Mouse (Mus musculus) bone marrow macrophage, adult 2 months (primary cell): ENCODE measurements around the gene Gm11562. TPM values are rescaled to one million over a fixed set of nuclear protein-coding genes. Genes with fewer than 3 reads are reported as not detected.
"Not testable (repeated sequence)": the region's sequence is repeated elsewhere in the genome, so short reads cannot be mapped to it uniquely, and the experiment has no call there.

ENCODE experiments used
- H3K27ac ChIP-seq: 2 replicates; pipeline ENCODE4 v1.5.1; 2012; ENCODE audit warnings: low read depth, low read length; ENCODE audit not compliant: insufficient read depth
- H3K4me1 ChIP-seq: 2 replicates; pipeline ENCODE4 v1.6.1; 2012; ENCODE audit warnings: low read length; ENCODE audit not compliant: control insufficient read depth, insufficient read depth
- H3K4me3 ChIP-seq: 2 replicates; pipeline ENCODE4 v1.5.1; 2012; ENCODE audit warnings: mild to moderate bottlenecking, low read length, moderate library complexity; ENCODE audit not compliant: insufficient read depth
- CTCF ChIP-seq: IDR thresholded peaks from 2 replicates; pipeline ENCODE4 v1.5.1; 2012; ENCODE audit warnings: low read depth, mild to moderate bottlenecking, low read length, moderate library complexity
- POLR2A ChIP-seq: IDR thresholded peaks from 2 replicates; pipeline ENCODE4 v1.6.1; 2012; ENCODE audit warnings: mild to moderate bottlenecking, low read depth, low read length, borderline replicate concordance
- polyA plus RNA-seq: library from polyadenylated mRNA; stranded (reverse); fragments of >200 nt; gene quantifications from 2 replicates; pipeline ENCODE4 v1.2.4, GENCODE M21; 2012; ENCODE audit not compliant: missing spikeins, insufficient read depth, insufficient read length

Gene Gm11562
- polyA plus RNA-seq: not detected in 2 replicates

DNA sequence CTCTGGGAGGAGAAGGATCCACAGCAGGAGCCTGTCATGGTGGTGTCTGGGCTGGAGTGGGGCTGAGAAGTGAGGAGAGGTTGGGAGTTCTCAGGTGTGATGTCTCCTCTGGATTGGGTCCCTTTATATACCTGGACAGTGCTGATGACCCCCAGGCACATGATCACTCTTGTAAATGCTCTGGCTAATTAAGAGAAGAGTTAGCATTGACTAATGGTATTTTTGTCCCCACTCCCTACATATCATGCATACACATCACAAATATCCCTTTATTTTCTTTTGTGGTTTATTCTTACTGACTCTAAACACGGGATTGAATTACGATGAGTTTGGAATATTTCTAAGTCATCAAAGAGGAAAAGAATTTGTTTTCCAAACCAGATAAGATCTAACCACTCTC lies at the start of gene Gm11562:
TSS of gene Gm11562 (minus strand) at position 101 of the 400 bp plus-strand sequence.
- H3K4me1 ChIP-seq: no peaks in the 10 kb centered on the region
- no peak within 1 kb of the TSS for H3K27ac ChIP-seq
- TF ChIP-seq CTCF: no peak
- TF ChIP-seq POLR2A: no peak
- no peak within 1 kb of the TSS for H3K4me3 ChIP-seq

GRCm38 (mm10) chr11:99665860-99666259 lies 45.6 kb upstream of the Gm11562 start, which contains the start of gene Krtap4-6:
Gene Krtap4-6 (minus strand): TSS chr11:99665960.
- Histone ChIP-seq H3K27ac (no peak within 1 kb of the TSS), H3K4me3 (no peak within 1 kb of the TSS), H3K4me1 (no peaks in the 10 kb centered on the region)
- TF ChIP-seq POLR2A (no peak), CTCF (no peak)

DNA sequence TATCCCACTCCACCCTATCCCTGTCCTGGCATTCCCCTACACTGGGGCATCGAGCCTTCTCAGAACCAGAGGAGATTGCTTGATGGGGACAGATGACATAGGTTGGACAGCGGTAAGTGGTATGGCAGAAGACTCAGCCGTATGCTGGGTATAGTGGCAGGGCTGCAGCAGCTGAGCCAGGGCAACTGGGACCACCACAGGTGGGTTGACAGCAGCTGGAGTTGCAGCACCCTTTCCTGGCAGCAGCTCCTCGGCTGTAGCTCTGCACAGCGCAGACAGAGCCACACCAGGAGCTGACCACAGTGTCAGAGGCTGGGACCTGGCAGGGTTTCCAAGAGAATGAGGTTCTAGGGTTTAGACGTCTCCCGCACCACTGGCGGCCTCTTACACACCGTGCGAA lies 42.6 kb upstream of the Gm11562 start:
- H3K27ac ChIP-seq: no peak overlapping the region
- no peaks in the 10 kb centered on the region for H3K4me1 ChIP-seq
- H3K4me3 ChIP-seq: no peak overlapping the region
- TF ChIP-seq POLR2A: no peak
- TF ChIP-seq CTCF: no peak

DNA sequence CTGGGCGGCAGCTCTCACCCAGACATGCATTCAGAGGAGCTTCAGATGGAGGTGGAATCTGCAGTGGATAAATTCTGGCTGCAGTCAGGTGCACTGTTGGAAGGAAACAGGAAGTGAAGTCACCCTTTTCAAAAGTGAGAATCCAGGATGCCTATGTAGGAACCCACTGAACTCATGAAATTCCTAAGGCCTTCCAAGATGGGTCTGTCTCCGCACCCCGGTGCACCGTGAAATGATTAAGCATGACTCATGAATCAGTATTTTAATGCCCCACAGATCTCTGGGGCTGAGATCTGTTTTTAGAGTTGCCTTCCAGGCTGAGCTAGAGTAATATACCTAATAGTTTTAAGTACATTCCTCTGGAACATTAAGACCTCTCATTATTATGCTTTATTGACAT lies 39.0 kb upstream of the Gm11562 start:
- Histone ChIP-seq H3K27ac (no peak overlapping the region), H3K4me1 (no peaks in the 10 kb centered on the region), H3K4me3 (no peak overlapping the region)
- TF ChIP-seq POLR2A: no peak

DNA sequence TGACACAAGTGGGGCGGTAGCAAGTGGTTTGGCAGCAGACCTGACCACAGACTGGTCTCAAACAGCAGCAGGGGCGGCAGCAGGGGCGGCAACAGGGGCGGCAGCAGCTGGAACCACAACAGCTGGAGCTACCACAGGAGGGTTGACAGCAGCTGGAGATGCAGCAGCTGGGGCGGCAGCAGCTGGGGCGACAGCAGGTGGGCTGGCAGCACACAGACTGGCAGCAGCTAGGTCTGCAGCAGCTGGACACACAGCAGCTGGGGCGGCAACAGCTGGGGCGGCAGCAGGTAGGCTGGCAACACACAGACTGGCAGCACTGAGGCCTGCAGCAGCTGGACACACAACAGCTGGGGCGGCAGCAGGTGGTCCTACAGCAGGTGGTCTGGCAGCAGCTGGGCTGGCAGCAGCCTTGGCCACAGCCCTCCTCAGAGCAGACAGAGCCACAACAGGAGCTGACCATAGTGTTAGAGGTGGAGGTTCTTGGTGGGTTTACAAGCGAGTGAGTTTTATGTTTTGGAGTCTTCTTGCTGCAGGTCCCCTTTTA lies 38.3 kb upstream of the Gm11562 start, which contains the start of gene Gm11563:
TSS of gene Gm11563 (minus strand) at position 494 of the 544 bp plus-strand sequence.
- not testable (repeated sequence) for H3K4me3 ChIP-seq, H3K27ac ChIP-seq, H3K4me1 ChIP-seq

GRCm38 (mm10) chr11:99657051-99657450 lies 36.8 kb upstream of the Gm11562 start:
- no peak overlapping the region for H3K4me3 ChIP-seq
- H3K27ac ChIP-seq: no peak overlapping the region
- no peaks in the 10 kb centered on the region for H3K4me1 ChIP-seq
- TF ChIP-seq CTCF: no peak

DNA sequence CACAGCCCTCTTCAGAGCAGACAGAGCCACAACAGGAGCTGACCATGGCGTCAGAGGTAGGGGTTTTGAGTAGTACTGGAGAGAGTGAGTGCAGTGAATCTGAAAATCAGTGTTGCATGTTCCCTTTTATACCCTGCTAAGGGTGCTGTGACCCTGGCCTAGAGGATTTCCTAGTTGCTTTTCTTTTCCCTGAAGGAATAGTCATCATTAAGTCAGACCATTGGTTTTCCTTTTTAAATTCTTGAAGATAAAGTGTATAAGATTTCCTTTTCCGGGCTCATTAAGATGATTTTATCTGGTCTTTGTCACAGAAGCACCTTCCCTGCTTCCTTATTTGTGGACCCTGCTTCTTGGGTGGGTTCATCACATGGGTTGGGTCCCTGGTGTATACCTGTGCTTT lies 29.9 kb upstream of the Gm11562 start, which contains the start of gene Gm11555:
TSS of gene Gm11555 (minus strand) at position 101 of the 400 bp plus-strand sequence.
- H3K4me3 ChIP-seq: no peak within 1 kb of the TSS
- no peaks in the 10 kb centered on the region for H3K4me1 ChIP-seq
- no peak within 1 kb of the TSS for H3K27ac ChIP-seq
- TF ChIP-seq CTCF: no peak
- no peak for TF ChIP-seq POLR2A

GRCm38 (mm10) chr11:99646444-99646843 lies 26.2 kb upstream of the Gm11562 start:
- Histone ChIP-seq H3K27ac (no peak overlapping the region), H3K4me1 (no peaks in the 10 kb centered on the region), H3K4me3 (no peak overlapping the region)
- TF ChIP-seq CTCF: no peak
- no peak for TF ChIP-seq POLR2A

- Histone ChIP-seq H3K27ac (no peak overlapping the region), H3K4me3 (no peak overlapping the region), H3K4me1 (no peaks in the 10 kb centered on the region)
- TF ChIP-seq POLR2A: no peak
- TF ChIP-seq CTCF: no peak
These were observed 24.1 kb upstream of the Gm11562 start for GRCm38 (mm10) chr11:99644351-99644750.

GRCm38 (mm10) chr11:99643635-99644139 lies 23.5 kb upstream of the Gm11562 start, which contains the start of gene Krtap4-7:
Gene Krtap4-7 (minus strand): TSS chr11:99644089.
- H3K27ac ChIP-seq, H3K4me3 ChIP-seq, H3K4me1 ChIP-seq: not testable (repeated sequence)

DNA sequence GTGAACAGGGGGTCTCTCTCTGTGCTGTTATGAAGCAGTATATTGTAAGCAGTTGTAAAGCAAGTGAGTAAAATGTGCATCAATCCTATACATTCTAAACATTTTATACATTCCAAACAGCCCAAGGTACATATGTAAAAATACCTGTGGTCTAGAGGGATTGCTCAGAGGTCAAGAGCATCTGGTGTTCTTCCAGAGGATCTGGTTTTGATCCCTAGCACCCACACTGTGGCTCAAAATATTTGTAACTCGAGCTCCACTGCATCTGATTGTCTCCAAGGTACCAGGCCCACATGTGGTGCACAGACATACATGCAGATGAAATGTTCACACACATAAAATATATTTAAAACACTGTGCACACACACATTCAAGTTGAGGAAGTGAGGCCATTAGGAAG lies 20.7 kb upstream of the Gm11562 start:
- TF ChIP-seq POLR2A (no peak), CTCF (no peak)
- no peak overlapping the region for H3K27ac ChIP-seq
- no peaks in the 10 kb centered on the region for H3K4me1 ChIP-seq
- no peak overlapping the region for H3K4me3 ChIP-seq
